Mouse (Mus musculus) cerebellum, adult 2 months (tissue): ENCODE measurements around the gene Itpripl1. TPM values are rescaled to one million over a fixed set of nuclear protein-coding genes. Genes with fewer than 3 reads are reported as not detected.
"Not testable (repeated sequence)": the region's sequence is repeated elsewhere in the genome, so short reads cannot be mapped to it uniquely, and the experiment has no call there.

Experiments
- DNase-seq, 2 experiments: peaks; one replicate each; pipeline ENCODE4 v3.0.0; 2021
- H3K27ac ChIP-seq: fragments of 200-500 bp; 2 replicates; pipeline ENCODE4 v1.5.1; 2012; ENCODE audit warnings: low read length, control low read depth, inconsistent platforms; ENCODE audit not compliant: insufficient read depth
- H3K27me3 ChIP-seq: fragments of 200-500 bp; 2 replicates; pipeline ENCODE4 v1.6.1; 2012; ENCODE audit warnings: inconsistent platforms, mild to moderate bottlenecking, low read length, moderate library complexity; ENCODE audit not compliant: control insufficient read depth, insufficient read depth
- H3K4me1 ChIP-seq: fragments of 200-500 bp; 2 replicates; pipeline ENCODE4 v1.6.1; 2011; ENCODE audit warnings: low read length; ENCODE audit not compliant: control insufficient read depth, insufficient read depth
- H3K4me3 ChIP-seq: fragments of 200-500 bp; replicated peaks from 2 replicates; pipeline ENCODE3; 2011; ENCODE audit warnings: mild to moderate bottlenecking, low read depth, low read length, control low read depth; ENCODE audit not compliant: insufficient read depth
- CTCF ChIP-seq: fragments of 200-500 bp; IDR thresholded peaks from 2 replicates; pipeline ENCODE4 v1.5.1; 2011; ENCODE audit warnings: low read depth, mild to moderate bottlenecking, control low read depth, low read length, moderate library complexity, borderline replicate concordance; ENCODE audit not compliant: insufficient read depth
- POLR2A ChIP-seq: fragments of 200-500 bp; IDR thresholded peaks from 2 replicates; pipeline ENCODE4 v1.6.1; 2011; ENCODE audit warnings: low read length, control low read depth, borderline replicate concordance; ENCODE audit not compliant: insufficient read depth
- whole genome bisulfite sequencing: fragments of 180-500 bp; shearing (Covaris S2); methylation state at CpG from one replicate; pipeline ENCODE4 v1.1.7; 2018; 5-methylcytosine and 5-hydroxymethylcytosine counted together
- polyA plus RNA-seq: library from polyadenylated mRNA; depleted of rRNA; stranded (reverse); fragments of >200 nt; gene quantifications from 2 replicates; pipeline ENCODE4 v1.2.3, GENCODE M21; 2012; rRNA removed

Gene Itpripl1
- polyA plus RNA-seq, 1 experiment: 1.2 TPM

- DNase-seq: no peak
- Histone ChIP-seq H3K27me3 (no peaks in the 10 kb centered on the region), H3K4me3 (no peak overlapping the region), H3K27ac (no peak overlapping the region), H3K4me1 (no peaks in the 10 kb centered on the region)
- no peak for TF ChIP-seq CTCF
- TF ChIP-seq POLR2A: no peak
- 69% methylated on average over 8 of the region's 8 CpGs for WGBS
These were observed 11.9 kb downstream of the Itpripl1 start for GRCm38 (mm10) chr2:127131353-127131752.

GRCm38 (mm10) chr2:127128926-127129325 is 14.3 kb downstream of the Itpripl1 start:
- no peak overlapping the region for H3K4me3 ChIP-seq
- WGBS: 84% methylated on average over 5 of the region's 5 CpGs
- no peaks in the 10 kb centered on the region for H3K4me1 ChIP-seq
- TF ChIP-seq CTCF (no peak), POLR2A (no peak)
- no peak overlapping the region for H3K27ac ChIP-seq
- no peaks in the 10 kb centered on the region for H3K27me3 ChIP-seq
- no peak for DNase-seq

DNA sequence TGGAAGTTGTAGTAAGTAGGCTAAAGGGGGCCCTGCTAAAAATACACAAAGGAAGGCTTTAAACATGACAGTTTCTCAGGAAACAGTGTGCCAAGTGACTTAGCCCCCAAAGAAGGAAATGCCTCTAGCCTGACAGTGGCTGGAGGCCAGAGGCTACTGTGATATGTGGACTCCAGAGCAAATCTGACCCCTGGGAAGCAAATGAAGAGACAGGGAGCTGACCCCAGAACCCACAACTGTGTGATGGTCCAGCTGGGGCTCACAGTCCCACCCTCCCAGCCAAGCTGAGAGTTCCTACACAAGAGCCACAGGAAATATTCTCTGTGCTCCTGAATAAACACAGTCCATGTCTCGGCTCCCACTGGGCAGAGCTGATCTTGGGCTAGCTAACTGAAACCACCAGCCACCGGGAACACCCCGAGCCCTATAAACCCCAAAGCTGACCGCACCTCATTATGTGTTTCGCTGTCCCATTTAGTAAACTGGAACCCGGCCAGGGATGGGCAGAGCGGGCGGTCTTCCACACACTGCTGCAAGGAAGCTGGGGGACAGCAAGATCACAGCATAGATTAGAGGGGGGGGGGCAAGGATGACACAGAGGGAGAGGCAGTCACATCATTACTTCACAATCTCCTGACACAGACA is 21.5 kb downstream of the Itpripl1 start:
- no peak overlapping the region for H3K4me3 ChIP-seq
- no peaks in the 10 kb centered on the region for H3K27me3 ChIP-seq
- WGBS: 80% methylated on average over 8 of the region's 8 CpGs
- TF ChIP-seq CTCF (no peak), POLR2A (no peak)
- H3K27ac ChIP-seq: no peak overlapping the region
- DNase-seq: no peak
- H3K4me1 ChIP-seq: no peaks in the 10 kb centered on the region

GRCm38 (mm10) chr2:127108986-127109385 is 34.3 kb downstream of the Itpripl1 start:
- DNase-seq: no peak
- Histone ChIP-seq H3K4me1 (no peaks in the 10 kb centered on the region), H3K4me3 (no peak overlapping the region), H3K27me3 (no peaks in the 10 kb centered on the region), H3K27ac (no peak overlapping the region)
- no peak for TF ChIP-seq CTCF
- no peak for TF ChIP-seq POLR2A
- 91% methylated on average over 4 of the region's 4 CpGs for WGBS

GRCm38 (mm10) chr2:127092000-127092399 is 51.2 kb downstream of the Itpripl1 start:
- Histone ChIP-seq H3K27me3 (no peaks in the 10 kb centered on the region), H3K4me1 (no peaks in the 10 kb centered on the region), H3K27ac (no peak overlapping the region), H3K4me3 (no peak overlapping the region)
- no peak for DNase-seq
- TF ChIP-seq CTCF: no peak
- TF ChIP-seq POLR2A: no peak
- WGBS: 66% methylated on average over 8 of the region's 8 CpGs

DNA sequence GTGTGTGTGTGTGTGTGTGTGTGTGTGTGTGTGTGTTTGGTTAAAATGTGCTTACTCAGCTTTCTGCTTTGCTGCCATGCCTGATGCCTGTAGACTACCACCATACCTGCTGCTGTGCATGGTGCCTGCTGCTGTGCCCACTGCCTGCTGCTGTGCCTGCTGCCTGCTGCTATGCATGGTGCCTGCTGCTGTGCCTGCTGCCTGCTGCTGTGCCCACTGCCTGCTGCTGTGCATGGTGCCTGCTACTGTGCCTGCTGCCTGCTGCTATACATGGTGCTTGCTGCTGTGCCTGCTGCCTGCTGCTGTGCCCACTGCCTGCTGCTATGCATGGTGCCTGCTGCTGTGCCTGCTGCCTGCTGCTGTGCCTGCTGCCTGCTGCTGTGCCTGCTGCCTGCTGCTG is 53.1 kb downstream of the Itpripl1 start:
- not testable (repeated sequence) for H3K4me3 ChIP-seq, H3K4me1 ChIP-seq, H3K27me3 ChIP-seq, DNase-seq, H3K27ac ChIP-seq

Other genes starting within 250 kb of the Itpripl1 start
- gene Sppl2a, start 210.2 kb downstream of the Itpripl1 start, polyA plus RNA-seq: 20.0 and 20.1 TPM in 2 replicates
- gene Ap4e1, start 134.7 kb downstream of the Itpripl1 start, polyA plus RNA-seq: 11.1 and 11.4 TPM in 2 replicates
- 38.9 and 40.5 TPM in 2 replicates for gene Blvra, start 72.8 kb downstream of the Itpripl1 start, polyA plus RNA-seq
- gene Ncaph, start 9.5 kb downstream of the Itpripl1 start, polyA plus RNA-seq: 1.1 and 2.0 TPM in 2 replicates
- 1.00 and 1.1 TPM in 2 replicates for gene 1810024B03Rik, start 64.8 kb upstream of the Itpripl1 start, polyA plus RNA-seq
- 74.8 and 84.8 TPM in 2 replicates for gene Snrnp200, start 64.9 kb upstream of the Itpripl1 start, polyA plus RNA-seq
- 105 and 110 TPM in 2 replicates for gene Ciao1, start 104.4 kb upstream of the Itpripl1 start, polyA plus RNA-seq
- 77.9 and 80.3 TPM in 2 replicates for gene Tmem127, start 104.5 kb upstream of the Itpripl1 start, polyA plus RNA-seq
- 88.7 and 92.2 TPM in 2 replicates for gene Stard7, start 126.8 kb upstream of the Itpripl1 start, polyA plus RNA-seq
- gene Dusp2, start 192.7 kb upstream of the Itpripl1 start, polyA plus RNA-seq: 1.6 and 1.8 TPM in 2 replicates
- not detected in 2 replicates for gene Astl, start 195.2 kb upstream of the Itpripl1 start, polyA plus RNA-seq
- 0.64 and 1.2 TPM in 2 replicates for gene Adra2b, start 219.8 kb upstream of the Itpripl1 start, polyA plus RNA-seq